8 mouse cellular contexts compared by ENCODE assay signal in the genomic region with DNA sequence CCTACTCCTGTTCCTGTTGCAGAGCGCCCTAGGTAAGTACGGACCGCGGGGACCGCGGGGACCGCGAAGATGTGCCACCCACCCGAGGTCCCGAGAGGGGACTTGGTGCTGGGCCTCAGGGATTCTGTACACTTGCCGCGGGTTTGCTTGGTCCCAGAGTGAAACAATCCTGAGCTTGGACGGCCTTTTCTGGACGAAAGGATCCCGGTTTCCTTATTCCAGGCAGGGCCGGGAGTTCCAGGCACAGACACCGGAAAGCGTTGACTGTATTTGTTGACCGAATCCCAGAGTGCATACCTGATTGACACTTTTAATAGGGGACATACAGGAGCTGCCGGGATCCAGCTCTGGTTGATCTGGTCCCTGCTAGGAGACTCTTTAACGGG. TPM values are rescaled to one million over a fixed set of nuclear protein-coding genes. Genes with fewer than 3 reads are reported as not detected.
A peak's percentile ranks its signal among the peaks of the same experiment; 100 is the strongest.
DNase-seq lines count a peak whose midpoint lies in the region; ATAC-seq and TF ChIP-seq lines count a peak whose summit lies in the region.

No protein-coding gene starts in this region.

- TF ChIP-seq POLR2A in kidney, adult 2 months (IDR thresholded peaks at IDR 0.05; ENCODE audit: low read depth, low read length) = no peak
- TF ChIP-seq POLR2A in brain, embryonic 14.5 days (IDR thresholded peaks at IDR 0.05; ENCODE audit: borderline replicate concordance, extremely low read depth, insufficient read depth, insufficient read length, poor library complexity, severe bottlenecking) = no peak

- TF ChIP-seq CTCF in kidney, adult 2 months (conservative IDR thresholded peaks at IDR 0.05; ENCODE audit: insufficient read depth, insufficient read length, low read depth, low read length) = no peak
- TF ChIP-seq CTCF in brain, embryonic 14.5 days (IDR thresholded peaks at IDR 0.05; ENCODE audit: borderline replicate concordance, extremely low read depth, insufficient read depth, insufficient read length) = no peak

- H3K4me1 ChIP-seq in kidney, adult 2 months (ENCODE audit: control insufficient read depth, insufficient read depth, low read length) = 0 out of 2 replicates have a peak, but pooled peaks cover 2% of the 10 kb centered on the region
- peaks cover 22% of the 10 kb centered on the region for H3K4me1 ChIP-seq in hindbrain, embryonic 10.5 days (replicated peaks)
- H3K4me1 ChIP-seq in midbrain, embryonic 11.5 days (ENCODE audit: control insufficient read depth, insufficient read depth, low read length) = peaks cover 4% of the 10 kb centered on the region

- 2% methylated on average over 21 of the region's 21 CpGs for WGBS in kidney, adult 2 months
- WGBS in hindbrain, embryonic 10.5 days = 1% methylated on average over 21 of the region's 21 CpGs
- under 1% methylated on average over 21 of the region's 21 CpGs for WGBS in midbrain, embryonic 11.5 days

- H3K4me3 ChIP-seq in kidney, adult 2 months (ENCODE audit: insufficient read depth, low read depth, low read length) = peak overlapping the region; percentile 78
- peak overlapping the region; percentile 67 for H3K4me3 ChIP-seq in hindbrain, embryonic 10.5 days
- H3K4me3 ChIP-seq in midbrain, embryonic 11.5 days (ENCODE audit: low read depth, low read length) = peak overlapping the region; percentile 52

- no peak overlapping the region for H3K27ac ChIP-seq in kidney, adult 2 months (ENCODE audit: insufficient read depth, low read depth, low read length)
- H3K27ac ChIP-seq in hindbrain, embryonic 10.5 days = peak overlapping the region; percentile 76
- no peak overlapping the region for H3K27ac ChIP-seq in midbrain, embryonic 11.5 days (ENCODE audit: low read depth, low read length)

- H3K9me3 ChIP-seq in hindbrain, embryonic 10.5 days = no peaks in the 10 kb centered on the region
- H3K9me3 ChIP-seq in midbrain, embryonic 11.5 days (ENCODE audit: control insufficient read depth, low read length) = no peaks in the 10 kb centered on the region

- peak overlapping the region; percentile 55 for H3K9ac ChIP-seq in midbrain, embryonic 11.5 days (ENCODE audit: low read length)

- no peaks in the 10 kb centered on the region for H3K27me3 ChIP-seq in kidney, adult 2 months (replicated peaks; ENCODE audit: control insufficient read depth, insufficient read depth, low read length)
- H3K27me3 ChIP-seq in hindbrain, embryonic 10.5 days (ENCODE audit: insufficient read depth, poor library complexity, severe bottlenecking) = peaks cover 64% of the 10 kb centered on the region
- H3K27me3 ChIP-seq in midbrain, embryonic 11.5 days (ENCODE audit: control insufficient read depth, insufficient read depth, low read length) = peaks cover 39% of the 10 kb centered on the region

- H3K4me2 ChIP-seq in midbrain, embryonic 11.5 days = peak overlapping the region; percentile 94

- ATAC-seq in midbrain, embryonic 11.5 days (ENCODE audit: low FRiP score) = no peak

- DNase-seq in kidney, adult 2 months = peak; percentile 18
- no peak for DNase-seq in kidney, adult 11 months
- peak; percentile 11 for DNase-seq in brain, embryonic 14.5 days (ENCODE audit: low read depth)
- peak; percentile 38 for DNase-seq in hindbrain, embryonic 10.5 days (ENCODE audit: low spot score)
- peak; percentile 92 for DNase-seq in midbrain, embryonic 11.5 days (ENCODE audit: low spot score, missing footprints)
- no peak for DNase-seq in cerebellum, adult 9-10 months
- no peak for DNase-seq in left cerebral cortex, adult 9 months (ENCODE audit: low spot score in 2 of 2)
- DNase-seq in yolk sac, embryonic 10.5 days (ENCODE audit: low spot score) = no peak

- no peaks in the 10 kb centered on the region for H3K36me3 ChIP-seq in kidney, adult 2 months (ENCODE audit: control insufficient read depth, insufficient read depth, low read length)
- H3K36me3 ChIP-seq in hindbrain, embryonic 10.5 days = no peaks in the 10 kb centered on the region
- H3K36me3 ChIP-seq in midbrain, embryonic 11.5 days (ENCODE audit: control insufficient read depth, insufficient read depth, low read length) = no peaks in the 10 kb centered on the region

RNA-seq across cellular contexts. Expression of gene Ifnlr1, which starts 0.5 kb away (rescaled TPM):
- polyA plus RNA-seq in kidney, adult 2 months (2012; rRNA removed) = 2.2 TPM in 2 replicates
- polyA plus RNA-seq in brain, embryonic 14.5 days (2012; rRNA removed) = 0.50 and 0.62 TPM in 2 replicates
- polyA plus RNA-seq in hindbrain, embryonic 10.5 days (2016; fragmentation: Nextera tagmentation; extraction: Ambion mirVana) = 0.35 and 0.58 TPM in 2 replicates
- polyA plus RNA-seq in midbrain, embryonic 11.5 days (2014; fragmentation: Nextera tagmentation; extraction: Ambion mirVana) = 0.08 and 0.12 TPM in 2 replicates

RNA-seq across cellular contexts. Expression of gene Il22ra1, which starts 41.4 kb away (rescaled TPM):
- 3.0 and 4.1 TPM in 2 replicates for polyA plus RNA-seq in kidney, adult 2 months (2012; rRNA removed)
- polyA plus RNA-seq in brain, embryonic 14.5 days (2012; rRNA removed) = 0.16 and 0.19 TPM in 2 replicates
- polyA plus RNA-seq in hindbrain, embryonic 10.5 days (2016; fragmentation: Nextera tagmentation; extraction: Ambion mirVana) = not detected in 2 replicates
- not detected in 2 replicates for polyA plus RNA-seq in midbrain, embryonic 11.5 days (2014; fragmentation: Nextera tagmentation; extraction: Ambion mirVana)

Comparison
In these comparisons a context has a peak if more than half of its experiments do, and no peak if none do; other contexts are left out.
1. DNase-seq: peak in kidney, adult 2 months (single experiment), brain, embryonic 14.5 days (single experiment), hindbrain, embryonic 10.5 days (single experiment) and midbrain, embryonic 11.5 days (single experiment); none in kidney, adult 11 months (single experiment), cerebellum, adult 9-10 months (single experiment), left cerebral cortex, adult 9 months (0 of 2) and yolk sac, embryonic 10.5 days (single experiment).
2. Peak in every context shown above with its lines, with median percentiles within 50 percentile points of each other: H3K4me3 ChIP-seq.